Mouse (Mus musculus) heart, adult 11 months (tissue): Measurements from ENCODE around the gene Ptpn11.
"Not testable (repeated sequence)": the region's sequence is repeated elsewhere in the genome, so short reads cannot be mapped to it uniquely, and the experiment has no call there.

Experiments used
- DNase-seq: peaks from one replicate; pipeline ENCODE4 v3.0.0; 2022

The Ptpn11 gene

DNA sequence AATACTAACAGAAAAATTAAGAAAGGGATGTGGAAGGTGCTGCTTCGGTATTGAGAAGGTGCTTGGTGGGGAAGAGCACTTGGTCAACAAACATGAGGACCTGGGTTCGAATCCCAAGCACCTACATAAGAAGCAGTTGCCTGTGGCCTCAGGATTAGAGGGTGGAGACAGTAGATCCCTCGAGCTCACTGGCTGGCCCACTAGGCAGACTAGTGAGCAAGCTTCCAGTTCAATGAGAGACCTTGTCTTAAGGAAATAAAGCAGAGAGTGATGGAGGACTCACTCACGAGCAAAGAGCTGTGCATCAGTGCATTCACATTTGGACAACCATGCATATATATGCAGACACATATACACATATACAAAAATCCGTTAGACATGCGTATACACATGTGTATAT, 20.9 kb upstream of the Ptpn11 start:
- DNase-seq: no peak

DNA sequence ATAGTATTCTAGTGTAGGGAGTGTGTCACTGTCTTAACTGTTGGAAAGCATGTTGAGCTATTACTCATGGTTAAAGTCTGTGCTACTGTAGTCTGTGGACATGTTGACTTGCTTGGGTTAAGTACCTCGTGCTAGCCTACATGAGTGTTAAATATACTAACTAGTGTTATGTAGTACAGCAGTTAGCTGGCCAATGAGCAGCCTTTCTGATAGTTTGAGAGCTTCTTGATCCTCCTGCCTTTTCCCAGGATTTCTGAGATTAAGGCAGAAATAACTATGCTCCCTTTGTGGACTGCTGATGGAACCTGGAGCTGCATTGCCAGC, 19.4 kb upstream of the Ptpn11 start:
- DNase-seq: no peak

DNA sequence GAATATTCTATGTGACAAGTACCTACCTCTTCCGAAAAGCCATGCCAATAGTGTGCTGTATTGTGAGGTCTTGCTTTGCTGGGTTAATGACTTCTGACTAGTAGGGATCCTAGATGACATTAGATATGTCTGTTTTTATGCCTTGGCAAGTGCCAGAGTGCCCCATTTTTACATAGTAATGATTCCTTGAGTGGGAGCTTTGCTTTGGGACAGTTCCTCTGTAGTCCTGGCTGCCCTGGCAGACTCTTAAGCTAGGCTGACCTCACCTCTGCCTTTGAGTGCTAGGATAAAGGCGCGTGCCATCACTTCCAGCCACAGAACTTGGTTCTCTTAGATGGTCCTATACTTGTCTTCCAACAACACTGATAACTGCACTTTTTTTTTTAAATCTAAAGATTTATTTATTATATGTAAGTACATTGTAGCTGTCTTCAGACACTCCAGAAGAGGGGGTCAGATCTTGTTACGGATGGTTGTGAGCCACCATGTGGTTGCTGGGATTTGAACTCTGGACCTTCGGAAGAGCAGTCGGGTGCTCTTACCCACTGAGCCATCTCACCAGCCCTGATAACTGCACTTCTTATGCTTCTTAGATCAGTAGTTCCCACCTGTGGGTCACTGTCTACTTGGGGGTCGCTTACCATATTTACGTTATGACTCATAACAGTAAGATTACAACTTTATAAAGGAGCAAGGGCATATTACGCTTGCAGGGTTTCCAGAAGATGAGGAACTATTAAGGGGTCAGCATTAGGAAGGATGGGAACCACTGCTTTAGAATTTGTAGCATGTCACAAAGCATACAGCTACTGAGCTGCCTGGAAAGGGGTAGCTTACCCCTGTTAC, 18.8 kb upstream of the Ptpn11 start:
- no peak for DNase-seq

DNA sequence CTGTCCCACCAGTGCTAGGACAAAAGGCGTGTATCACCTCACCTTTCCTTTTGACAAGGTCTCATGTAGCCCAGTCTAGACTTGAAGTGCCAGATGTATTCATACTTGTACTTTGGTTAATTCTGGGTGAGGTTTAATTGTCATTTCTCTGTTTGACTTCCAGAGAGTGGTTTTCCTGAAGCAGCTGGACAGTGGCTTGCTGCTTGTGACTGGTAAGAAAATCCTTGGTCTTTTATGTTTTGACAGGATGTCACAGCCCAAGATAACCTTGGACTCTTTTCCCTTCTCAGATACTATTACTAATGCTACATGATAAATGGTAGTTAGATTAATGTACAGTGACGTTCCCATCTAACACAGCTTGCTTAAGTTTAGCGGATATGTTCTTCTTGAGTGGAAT, 15.8 kb upstream of the Ptpn11 start:
- DNase-seq: no peak

DNA sequence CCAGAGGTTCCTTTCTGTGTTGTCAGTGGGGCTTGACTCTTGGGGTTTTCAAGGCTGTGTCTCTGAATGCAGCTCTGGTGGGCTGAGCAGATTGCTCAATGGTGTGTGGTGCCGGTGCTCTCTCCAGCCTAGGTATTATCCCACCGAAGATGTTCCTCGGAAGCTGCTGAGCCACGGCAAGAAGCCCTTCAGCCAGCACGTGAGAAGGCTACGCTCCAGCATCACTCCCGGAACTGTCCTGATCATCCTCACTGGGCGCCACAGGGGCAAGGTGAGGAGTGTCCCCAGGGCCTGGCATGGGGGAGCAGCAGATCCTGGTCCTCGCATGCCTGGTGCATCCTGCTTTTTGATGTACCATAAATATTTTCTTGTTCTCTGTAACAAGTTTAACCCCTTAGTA, 15.3 kb upstream of the Ptpn11 start:
- DNase-seq: no peak

DNA sequence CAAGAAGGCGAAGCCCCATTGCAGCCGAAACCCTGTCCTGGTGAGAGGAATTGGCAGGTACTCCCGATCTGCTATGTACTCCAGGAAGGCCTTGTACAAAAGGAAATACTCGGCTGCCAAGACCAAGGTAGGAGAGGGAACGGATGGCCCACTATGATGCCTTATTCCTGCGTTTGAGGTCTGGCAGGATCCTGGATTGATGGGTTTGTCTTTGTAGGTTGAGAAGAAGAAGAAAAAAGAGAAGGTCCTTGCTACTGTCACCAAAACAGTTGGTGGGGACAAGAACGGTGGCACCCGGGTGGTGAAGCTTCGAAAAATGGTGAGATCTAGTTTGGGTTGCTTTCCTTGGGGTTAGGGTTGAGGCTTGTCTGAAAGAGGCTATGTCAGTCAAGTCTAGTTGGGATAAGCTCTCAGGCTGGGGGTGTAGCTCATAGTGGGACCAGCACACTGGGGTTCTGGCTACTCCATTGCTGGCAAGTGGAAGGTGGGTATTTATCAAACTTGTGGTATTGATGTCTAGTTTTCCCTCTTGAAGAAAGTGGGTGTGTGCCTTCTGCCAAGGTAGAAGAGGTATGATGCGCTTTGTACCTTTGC, 14.4 kb upstream of the Ptpn11 start:
- not testable (repeated sequence) for DNase-seq

DNA sequence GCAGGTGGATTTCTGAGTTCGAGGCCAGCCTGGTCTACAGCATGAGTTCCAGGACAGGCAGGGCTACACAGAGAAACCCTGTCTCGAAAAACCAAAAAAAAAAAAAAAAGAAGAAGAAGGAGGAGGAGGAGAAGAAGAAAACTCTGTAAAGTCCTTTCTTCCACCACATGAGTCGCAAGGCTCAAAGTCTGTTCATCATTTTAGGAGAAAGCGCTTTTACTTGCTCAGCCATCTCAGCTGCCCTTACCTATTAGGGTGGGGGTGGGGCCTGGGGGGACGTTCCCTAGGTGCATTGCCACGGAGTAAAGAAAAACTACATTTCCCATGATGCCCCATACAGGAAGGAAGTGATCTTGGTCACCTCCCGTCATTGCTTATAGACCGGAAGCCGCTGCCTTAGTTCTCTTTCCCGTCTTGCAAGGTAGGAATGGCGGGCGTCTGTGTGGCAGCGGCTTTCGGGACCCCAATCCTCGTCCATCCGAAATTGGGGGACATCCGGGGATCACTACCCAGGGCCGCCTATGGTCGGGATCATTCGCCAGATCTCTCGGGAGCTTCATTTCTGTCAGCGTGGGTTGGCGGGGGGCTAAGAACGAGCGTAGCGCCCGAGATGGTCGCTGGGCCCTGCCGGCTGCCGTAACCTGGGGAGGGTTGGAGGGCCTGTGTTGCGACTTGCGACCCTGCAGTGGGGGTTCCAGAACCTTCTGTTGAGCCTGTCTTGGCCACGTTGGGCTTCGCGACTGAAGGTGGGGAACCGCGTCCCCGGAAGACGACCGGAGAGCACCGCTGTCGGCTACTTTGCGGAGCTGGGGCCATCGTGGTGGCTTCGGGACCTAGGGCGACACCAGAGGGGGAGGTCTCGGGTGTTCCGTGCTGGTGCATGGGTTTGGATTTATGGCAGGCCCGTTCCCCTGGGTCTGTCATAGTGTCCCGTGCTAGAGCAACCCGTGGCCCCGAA, 13.2 kb upstream of the Ptpn11 start, which contains the start of gene Rpl6:
TSS of gene Rpl6 (plus strand) at position 350 of the 958 bp plus-strand sequence.
- DNase-seq: peak; percentile 99

DNA sequence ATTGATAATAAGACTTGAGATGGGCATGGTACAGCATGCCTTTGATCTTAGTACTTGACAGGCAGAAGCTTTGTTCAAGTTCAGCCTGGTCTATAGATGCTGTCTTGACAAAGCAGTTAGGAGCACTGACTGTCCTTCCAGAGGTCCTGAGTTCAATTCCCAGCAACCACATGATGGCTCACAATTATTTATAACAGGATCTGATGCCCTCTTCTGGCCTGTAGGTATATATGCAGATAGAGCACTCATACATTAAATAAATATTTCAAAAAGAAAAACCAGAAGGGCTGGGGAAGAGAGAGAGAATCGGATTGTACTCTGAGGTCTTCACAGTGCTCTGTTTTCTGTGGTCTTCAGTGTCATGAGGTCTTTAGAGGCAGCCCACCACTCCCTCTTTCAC, 11.3 kb upstream of the Ptpn11 start:
- no peak for DNase-seq

DNA sequence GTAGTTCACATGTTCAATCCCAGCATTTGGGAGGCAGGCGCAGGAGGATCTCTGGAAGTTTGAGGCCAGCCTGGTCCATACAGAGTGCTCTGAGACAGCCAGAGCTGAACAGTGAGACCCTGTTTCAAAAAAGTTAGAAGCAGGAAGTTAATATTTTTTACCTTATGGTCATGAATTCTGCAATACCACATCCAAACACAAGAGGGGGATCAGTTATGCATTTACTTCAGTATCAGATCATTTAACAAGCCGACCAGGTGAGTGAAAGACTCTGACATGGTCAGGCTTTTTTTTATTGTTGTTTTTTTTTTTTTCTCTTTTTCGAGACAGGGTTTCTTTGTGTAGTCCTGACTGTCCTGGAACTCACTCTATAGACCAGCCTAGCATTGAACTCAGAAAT, 10.5 kb upstream of the Ptpn11 start:
- DNase-seq: no peak

DNA sequence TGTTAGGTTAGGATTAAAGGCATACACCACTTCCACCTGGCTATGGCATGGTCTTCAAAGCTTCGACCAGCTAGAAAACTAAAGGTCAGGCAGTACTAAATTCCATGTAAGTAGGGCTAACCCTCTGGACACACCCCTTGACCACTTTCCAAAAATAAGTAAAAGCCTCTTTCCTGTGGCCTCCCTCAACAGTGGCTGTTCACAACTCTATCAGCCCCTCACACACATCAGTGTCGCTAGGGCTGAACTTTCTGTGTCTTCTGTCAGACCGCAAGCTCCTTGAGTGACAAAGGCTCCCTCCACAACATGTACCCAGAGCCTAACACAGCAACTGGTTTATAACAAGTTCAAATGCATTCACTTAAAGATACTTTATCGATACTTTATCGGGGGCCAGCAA, 7.2 kb upstream of the Ptpn11 start:
- no peak for DNase-seq

DNA sequence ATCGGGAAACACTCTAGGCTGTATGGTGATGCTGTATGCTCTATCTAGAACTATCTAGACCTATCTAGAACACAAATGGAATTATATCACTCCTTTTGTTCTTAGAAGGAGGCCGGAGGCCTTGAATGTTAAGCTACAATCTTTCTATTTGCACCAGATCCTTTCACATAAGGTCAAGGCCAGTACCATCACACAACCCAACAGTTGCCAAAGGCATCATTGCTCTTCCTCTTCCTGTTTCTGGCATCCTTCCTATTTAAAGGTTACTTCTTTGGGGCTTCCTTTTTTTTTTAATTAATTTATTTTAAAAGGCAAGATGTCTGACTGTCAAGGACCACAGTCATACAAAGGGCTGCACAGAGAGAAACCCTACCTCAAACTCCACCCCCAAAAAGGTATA, 6.1 kb upstream of the Ptpn11 start:
- DNase-seq: no peak

DNA sequence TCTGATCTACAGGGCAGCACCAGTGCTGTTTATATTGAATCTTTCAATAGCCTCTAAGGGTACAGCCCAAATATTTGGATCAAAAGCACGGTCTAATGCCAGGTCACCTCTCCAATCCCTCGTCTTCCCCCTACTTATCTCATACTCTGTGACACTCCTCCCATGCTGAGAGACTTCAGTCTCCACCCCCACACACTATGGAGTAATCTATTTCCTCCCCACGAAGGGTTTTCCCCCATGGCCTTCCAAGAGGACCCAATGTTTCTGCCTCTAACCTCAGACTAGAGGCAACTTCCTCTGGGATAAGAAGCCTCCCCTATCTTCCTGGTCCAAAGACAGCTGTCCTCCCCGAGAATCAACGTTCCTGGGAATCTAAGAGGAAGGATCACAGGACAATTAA, 5.6 kb upstream of the Ptpn11 start:
- no peak for DNase-seq

DNA sequence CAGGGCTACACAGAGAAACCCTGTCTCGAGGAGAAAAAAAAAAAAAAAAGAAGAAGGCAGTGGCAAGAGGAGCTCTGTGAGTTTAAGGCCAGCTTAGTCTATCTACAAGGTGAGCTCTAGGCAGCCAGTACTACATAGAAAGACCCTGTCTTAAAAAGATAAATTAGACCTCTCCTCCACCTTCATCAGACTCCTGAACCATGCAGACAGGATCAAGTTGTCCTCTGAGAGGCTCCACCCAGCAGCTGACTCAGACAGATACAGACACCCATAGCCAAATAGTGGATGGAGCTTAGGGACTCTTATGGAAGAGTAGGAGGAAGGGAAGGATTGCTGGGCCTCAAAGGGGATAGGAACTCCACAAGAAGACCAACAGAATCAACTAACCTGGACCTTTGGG, 3.0 kb upstream of the Ptpn11 start:
- no peak for DNase-seq

DNA sequence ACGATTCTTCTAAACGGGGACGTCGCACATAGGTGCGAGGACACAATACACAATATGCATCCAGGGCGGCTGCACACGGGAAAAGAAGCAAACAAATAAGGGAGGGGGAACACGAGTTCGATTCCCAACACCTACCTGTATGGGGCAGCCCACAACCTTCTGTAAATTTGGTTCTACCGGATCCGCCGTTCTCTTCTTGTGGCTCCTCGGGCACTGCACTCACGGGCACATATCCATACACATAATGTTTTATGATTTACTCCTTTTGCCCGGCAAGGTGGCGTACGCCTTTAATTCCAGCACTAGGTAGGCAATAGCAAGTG, 348 bp upstream of the Ptpn11 start:
- DNase-seq: no peak

DNA sequence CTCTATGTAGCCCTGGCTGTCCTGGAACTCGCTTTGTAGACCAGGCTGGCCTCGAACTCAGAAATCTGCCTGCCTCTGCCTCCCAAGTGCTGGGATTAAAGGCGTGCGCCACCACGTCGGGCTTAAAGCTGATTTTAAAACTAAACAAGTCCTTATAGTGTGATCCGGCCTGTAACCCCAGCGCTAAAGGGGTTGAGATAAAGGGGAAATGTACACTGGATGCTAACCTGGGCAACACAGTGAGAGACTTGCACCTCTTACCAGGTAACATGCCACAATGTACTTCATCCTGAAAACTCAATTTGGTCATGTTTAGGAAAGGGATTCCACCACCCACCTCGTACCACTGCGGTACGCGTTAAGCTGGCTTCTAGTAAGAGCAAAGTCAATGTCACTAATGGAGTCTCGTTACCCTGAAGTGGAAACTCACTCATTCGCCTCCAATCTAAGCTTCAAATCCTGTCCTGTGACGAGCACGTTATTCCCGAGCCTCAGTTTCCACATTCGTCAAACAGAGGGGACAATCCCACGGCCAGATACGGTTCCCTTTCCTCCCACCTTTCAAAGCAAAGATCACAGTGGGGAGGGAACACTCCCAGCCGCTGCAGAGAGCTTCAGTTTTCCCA, 874 bp downstream of the Ptpn11 start:
- DNase-seq: peak; percentile 90

DNA sequence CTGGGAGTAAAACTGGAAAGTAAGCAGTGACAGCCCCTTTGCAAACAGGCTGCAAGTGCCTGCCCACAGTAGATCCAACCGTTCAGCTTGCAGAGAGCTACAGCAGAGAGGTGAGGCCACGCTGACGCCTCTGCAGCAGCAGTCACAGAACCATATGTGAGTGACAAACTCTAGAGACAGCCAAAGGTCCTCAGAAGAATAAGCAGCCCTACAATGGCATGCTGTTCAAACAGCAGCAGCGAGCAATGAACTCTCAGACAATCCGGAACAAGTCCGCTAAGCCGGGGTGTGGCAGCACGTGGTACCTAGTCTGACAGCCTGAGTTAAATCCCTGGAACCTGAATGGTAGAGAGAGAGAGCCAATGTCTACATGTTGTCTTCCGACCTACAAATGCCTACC, 2.0 kb downstream of the Ptpn11 start:
- DNase-seq: no peak

DNA sequence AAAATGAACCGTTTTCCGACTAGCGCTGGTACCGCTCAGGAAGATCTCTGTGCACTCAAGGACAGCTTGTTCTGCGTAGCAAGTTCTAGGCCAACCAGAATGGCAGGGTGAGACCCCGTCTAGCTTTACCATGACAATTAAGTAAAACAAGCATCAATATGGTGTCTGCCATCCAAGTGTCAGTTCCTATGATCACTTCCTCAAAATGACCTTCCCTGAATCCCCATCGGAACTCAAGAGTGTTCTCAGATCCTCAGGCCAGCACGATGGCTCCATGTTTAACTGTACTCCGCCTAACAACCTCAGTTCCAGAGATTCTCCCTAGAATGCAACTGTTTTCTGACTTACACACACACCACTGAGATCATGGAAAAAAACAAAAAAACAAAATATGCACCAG, 2.9 kb downstream of the Ptpn11 start:
- no peak for DNase-seq

DNA sequence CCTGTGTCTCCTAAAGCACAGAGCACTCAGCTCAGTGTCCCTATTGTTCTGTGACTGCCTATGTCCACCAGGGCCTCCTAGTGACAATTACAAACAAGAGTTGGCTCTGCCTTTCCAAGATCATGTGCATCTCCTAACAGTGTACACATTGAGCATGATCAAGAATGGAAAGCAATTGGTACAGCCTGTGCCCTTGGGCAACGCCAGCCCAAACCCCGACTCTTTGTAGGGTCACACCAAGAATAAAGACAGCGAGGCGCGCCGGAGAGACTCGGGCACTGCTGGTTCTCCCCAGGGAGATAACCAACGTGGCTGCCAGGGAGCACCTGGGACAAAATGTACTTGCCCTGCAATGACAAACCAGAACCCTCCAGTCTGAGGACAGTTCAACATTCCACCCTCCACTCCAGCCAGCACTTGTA, 3.6 kb downstream of the Ptpn11 start:
- peak; percentile 99 for DNase-seq

DNA sequence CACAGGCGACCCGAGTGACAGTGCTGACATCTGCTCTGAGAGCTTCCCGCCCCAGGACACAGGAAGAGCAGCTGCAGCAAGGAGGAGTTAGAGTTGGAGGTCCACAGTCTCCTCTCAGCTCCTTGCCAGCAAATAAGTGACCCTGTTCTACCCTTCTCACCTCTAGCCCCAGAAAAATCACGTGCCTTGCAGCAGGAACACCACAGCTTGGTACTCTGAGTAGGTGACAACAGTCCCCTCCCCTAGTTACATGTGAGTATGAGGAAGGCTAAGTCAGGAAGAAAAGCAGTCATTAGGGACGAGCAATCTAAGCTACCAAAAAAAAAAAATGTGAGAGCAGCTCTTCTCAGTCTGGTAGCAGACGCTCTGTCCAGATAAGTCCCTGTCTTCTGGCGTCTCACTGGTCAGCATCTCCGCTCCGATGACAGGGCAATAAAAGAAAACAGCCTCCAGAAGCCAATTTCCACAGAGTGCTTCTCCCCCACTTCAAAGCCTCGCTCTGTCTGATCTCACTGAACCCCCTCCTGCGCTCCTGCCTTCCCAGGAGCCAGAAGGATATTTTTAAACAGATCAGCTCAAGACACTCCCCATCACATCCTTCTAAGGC, 6.1 kb downstream of the Ptpn11 start:
- DNase-seq: peak; percentile 94

DNA sequence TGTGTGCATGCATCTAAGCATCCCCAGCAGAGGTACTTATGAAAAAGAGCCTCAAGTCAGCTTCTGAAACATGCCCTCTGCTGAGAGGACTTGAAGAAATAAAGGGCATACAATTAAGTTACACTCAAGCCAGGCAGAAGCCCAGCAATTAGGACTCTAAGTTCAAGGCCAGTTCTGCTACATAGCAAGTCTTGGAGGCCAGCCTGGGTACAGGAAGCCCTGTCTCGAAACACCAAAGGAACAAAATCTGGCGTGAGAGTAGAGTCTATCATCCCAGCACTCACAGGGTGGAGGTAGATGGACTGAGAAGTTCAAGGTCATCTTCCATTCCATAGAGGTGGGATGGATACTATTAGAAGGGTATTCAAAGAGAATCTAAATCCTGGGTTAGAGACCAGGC, 6.8 kb downstream of the Ptpn11 start:
- DNase-seq: no peak

DNA sequence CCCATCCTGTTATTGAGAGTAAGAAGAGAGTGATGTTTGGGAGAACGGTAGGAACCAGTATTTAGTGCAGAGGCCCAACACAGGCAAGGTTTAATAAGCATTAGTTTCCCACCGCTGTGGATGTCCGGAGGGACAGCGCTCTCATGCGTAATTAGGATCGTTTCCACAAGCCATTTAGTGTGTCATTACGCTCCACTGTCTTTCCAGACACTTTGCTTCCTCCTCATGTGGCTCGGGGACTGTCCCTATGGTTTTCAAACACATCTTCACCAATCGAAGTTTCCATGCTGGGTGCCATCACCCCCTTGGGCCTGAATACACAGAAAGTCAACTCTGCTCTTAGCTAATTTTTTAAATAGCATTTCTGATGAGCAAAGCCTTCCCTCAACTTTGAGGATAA, 7.9 kb downstream of the Ptpn11 start:
- no peak for DNase-seq

DNA sequence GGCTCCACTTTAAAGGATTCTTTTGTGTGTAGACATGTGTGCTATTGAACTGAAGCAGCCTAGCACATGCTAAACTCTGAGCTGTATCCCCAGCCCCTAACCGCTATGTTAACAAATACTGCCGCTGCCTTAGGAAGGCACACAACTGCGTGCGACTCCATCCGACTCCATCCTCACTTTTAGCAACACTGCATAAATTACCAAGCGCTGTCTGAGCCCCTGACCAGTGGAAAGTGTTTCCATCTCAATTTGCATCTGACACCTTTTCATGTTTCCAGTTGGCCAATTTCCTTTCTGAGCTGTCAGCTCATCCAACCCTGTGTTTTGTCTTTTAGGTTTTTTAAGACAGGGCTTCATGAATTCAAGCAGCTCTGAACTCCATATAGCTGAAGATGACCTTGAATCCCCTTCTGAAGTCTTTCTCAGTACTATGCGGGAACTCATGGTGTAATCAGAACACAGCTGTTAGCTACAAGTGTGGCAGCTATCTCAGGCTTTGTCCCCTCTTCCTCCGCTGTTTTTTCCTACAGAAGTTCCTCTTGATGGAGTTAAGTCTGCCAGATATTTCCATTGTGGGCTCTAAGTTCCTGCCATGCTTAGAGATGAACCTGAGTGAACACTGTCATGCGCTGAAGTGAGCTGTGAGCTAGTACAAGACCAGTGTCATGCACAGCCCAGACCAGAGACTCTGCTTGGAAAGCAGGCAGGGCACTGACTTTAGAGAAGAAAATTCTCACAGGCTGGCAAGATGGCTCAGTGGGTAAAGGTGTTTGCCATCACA, 11.9 kb downstream of the Ptpn11 start:
- no peak for DNase-seq
